Mouse (Mus musculus): ENCODE data around the gene Irak3.
"Not testable (repeated sequence)": the region's sequence is repeated elsewhere in the genome, so short reads cannot be mapped to it uniquely, and the experiment has no call there.

Gene Irak3

DNA sequence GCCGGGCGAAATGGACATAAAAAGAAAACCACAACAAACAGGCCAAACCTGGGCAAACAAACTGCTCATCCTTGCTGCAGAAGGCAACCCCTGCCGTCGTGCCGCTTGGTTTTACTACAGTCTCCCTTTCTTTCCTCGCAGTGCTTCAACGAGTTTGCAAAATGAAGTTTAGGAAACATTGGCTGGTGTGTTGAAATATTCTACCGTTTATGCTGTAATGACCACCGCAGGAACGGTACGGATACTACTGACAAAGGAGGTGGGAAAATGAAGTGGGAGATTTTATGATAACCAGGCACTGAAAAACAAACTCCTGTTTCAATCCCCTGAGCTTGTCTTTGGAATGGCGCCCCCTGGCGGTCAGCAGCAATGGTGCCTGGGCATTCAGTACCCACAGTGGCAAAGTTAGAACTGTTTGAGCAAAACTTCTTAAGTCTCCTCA, at the start of gene Irak3:
Irak3 (minus strand) TSS at position 170 of the 442 bp plus-strand sequence.
- DNase-seq, result peak; percentile 70 to 74

DNA sequence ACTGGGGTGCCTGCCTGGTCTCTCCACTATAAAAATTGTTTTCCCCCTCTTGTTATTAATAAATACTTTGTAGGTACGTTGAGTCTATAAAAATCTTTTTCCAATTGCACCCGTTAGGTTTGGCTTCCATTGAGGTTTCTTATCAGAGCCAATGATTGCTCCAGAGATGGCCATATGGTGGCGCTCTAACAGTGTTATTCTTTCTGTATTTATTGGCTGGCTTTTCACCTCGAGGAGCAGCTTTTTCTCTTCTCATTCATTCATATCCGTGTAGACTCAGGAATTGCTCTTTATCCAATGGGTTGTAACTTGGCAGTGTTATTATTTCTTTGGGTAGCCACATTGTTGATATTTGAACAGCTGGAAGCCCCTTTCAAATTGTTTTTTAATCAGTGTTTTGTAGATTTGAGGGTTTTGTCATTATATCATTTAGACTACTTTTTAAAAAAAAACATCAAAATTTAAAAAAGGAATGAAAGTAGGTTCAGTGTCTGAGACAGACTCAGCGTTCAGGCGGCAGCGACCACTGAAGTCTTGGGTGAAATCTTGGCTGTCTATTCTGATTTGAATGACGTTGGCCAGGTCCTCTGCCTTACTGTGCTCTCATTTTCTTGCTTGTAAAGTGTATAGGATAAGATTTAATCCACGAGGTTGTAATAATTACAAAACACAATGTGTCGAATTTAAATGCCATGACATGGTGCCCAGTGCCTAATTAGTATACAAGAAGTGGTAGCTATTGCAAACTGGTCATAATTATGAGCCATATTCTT, 49.2 kb upstream of the Irak3 start:
- no peak for DNase-seq

DNA sequence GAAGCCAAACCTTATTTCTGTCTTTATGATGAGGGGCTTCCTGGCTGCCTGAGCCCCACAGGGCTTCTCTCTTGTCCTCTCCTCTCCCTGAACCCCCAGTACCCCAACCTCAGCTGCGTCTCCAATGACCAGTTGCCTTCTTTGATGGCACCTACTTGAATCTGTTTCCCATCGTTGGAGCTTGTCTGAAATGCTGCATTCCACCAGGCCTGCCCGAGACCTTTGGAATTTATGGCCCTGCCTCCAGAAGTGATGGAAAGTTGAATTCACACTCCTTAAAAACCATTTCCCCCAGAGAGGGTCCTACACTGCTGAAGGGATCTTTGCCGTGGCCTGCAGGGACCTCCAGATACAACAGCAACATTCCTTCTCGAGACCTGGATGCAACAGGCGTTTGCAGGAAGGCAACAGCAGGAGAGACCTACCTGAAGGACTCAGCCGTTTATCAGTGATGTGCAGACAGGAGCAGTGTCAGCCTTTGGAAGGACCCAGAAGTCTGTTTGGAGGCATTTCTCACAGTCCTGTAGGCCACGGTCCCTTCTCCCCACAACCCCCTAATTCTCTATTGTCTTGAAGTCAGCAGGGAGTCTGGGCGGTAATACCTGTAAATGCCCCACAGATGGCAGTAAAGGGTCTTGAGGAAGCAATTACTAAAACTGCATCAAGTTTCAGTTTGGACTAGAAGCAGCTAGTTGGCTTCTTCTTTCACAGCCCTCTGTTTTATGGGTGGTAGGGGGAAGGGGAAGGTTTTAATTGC, 45.2 kb upstream of the Irak3 start:
- peak in 1 of 2 experiments; percentile 12 for DNase-seq

DNA sequence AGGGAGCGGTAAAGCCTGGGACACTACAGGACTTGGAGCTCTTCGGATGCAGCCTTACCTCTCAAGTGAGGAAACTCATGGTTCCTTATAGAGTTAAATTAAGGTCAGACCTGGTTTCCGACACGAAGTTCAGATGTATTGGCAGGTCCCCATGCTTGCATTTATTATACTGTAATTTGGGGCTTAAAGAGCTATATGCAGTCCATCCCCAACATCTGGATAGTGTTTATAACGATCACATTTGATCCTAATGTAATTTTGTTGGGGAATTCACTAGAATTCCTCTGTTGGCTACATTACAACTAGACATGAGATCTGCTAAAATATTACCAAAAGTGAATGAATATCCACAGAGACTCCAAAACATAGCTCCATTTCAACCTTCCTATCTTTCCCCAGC, 43.8 kb upstream of the Irak3 start:
- no peak for DNase-seq

DNA sequence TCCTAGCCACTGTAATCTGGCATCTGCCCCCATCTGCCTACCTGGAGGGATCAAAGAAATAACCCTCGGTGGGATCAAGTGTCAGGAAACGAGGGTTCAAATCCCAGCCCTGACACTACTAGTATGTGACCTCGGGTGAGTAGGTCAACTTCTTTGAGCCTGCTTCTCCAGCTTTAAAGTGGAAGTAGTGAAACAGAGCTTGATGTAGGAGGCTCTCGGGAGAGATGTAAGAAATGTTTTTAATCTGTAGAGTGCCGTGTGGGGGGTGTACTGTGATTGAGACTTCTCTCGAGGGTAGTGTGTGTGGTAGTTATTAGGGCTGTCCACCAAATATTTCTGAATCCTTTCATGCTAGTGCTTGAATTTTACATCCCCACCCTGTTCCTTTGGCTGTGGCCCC, 40.5 kb upstream of the Irak3 start:
- DNase-seq, result no peak

DNA sequence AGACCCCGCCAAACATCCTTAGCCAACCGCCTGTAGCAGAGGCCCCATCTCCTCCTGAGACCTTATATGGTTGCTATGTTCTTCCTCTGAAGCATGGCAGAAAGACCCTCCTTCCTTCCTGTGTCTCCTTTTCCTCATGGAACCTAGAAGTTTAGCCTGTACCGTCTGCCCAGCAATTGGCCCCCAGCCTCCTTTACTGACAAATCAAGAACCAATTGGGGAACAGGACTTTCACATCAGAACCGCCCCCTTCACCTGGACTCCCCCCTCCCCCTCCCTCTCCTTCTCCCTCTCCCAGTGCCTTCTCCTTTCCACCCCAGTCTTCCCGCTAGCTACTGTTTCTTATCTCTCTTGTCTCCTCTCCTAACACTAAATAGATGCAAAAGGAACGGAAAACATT, 37.5 kb upstream of the Irak3 start:
- DNase-seq, result no peak

DNA sequence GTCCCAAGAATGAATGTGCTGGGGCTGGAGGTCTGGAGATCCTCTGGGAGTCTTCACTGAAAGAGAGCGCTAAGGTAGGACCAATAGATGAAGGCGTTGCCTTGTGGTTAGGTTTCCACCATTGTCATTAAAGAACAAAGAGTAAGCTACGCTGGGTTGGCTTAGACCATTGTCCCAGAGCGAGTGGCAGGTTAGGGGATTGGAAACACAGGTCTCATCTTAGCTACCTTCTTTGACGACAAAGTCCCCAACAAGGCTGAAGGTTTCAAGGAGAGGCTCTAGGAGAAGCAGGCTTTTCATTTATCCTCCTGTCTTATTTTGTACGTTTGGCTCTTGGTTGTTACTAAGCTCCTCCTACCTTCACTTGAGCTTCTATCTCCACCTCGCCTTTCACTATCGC, 36.3 kb upstream of the Irak3 start:
- no peak for DNase-seq

DNA sequence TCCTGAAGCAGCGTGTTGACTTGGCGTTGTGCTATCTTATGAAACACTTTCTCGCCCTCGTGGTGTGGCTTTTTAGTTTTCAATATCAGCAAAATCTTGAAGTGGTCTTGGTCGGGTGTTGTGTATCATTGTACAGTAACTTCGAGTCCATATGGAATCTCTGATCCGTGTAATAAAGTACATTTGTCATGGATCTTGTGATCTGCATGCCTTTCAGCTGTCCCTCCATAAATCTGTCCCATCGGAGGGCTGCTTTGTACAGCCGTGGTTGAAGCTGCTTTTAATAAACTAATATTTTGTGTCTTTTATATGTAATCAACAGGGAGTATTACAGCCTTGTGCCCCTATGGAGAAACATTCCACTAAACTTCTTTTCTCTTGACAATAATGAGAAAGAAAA, 34.9 kb upstream of the Irak3 start:
- DNase-seq, result no peak

DNA sequence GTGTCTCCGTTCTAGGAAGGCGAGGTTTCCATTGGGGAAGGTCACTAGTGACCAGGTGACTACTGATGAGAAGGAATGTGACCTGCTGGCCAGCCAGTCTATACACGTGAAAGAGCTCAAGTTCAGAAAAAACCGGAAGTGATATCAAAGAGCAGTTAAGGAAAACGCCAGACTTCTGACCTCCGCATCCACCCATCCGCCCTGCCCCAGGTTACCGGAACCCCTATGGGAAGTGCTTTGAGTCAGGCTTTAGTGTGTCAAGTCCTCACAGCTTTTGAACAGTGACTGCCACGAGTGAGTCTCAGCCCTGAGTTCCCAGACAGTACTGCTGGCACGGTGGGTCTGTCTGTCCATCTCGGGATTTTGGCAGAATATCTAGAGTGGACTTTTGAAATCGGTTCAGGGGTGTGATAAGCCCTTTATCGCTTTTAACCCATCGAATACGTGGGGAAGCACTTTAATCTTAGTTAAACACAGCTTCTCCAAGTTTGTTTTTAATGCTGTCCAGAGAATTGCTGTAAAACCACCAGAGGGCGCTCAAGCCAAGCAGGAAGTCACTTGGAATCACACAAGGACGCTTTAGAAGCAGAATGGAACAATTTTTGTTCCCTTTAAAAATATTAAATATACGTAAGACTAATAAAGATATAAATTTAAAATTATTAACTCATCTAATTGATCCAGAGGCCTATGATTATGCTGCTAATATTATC, 31.9 kb upstream of the Irak3 start:
- DNase-seq, result peak; percentile 36 to 43

DNA sequence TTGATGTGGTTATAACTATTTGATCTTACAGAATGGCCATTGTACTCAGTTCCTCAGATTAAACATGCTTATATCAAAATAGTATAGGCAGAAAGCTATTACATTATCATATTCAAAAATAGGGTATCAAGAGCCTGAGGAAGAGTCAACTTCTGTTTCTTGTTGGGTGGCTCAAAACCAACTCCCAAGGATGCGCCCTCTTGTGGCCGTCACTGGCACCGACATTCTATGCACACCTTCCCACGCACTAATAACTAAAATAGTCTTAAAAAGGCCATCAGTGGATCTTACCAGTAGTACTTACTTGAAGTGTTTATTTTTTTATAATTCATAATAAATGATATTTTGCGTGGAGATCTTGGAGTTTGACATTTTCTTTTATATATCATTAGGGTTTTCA, 29.8 kb upstream of the Irak3 start:
- DNase-seq, result peak; percentile 35 to 49

DNA sequence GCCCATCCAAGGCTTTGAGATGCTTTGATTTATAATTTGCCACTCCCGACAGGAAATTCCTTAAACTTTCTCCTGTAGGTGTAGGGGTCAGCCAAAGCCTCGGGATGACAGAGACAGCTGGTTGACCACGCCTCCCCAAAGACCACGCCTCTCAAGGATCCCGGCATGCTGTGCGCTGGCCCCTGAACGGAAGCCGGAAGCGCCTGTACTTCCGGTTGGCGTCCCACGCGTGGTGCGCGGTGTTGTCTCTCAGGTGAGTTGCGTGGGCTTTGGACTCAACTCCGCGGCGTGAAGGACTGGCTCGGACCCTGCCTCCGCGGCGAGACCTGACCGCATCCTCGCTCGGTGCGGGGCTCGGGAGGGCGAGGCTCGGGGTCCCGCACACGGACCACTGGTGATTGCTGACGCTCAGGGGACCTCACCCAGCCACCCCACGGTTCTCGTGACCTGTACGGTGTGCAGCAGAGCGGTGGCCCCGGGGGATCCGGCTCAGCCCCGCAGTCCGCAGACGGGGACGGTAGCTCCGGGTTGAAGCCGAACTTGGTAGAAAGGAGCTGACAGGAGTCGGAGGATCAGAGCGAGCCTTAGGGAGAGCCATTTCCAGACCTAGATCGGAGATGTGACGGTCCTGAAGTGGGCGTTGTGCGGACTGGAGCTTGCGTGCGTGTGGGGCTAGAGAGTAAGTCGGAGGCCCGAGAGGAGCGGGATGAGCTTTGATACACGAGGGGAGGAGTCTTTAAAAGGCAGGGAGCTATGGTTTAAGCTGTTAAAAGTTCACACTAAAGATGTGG, 25.1 kb upstream of the Irak3 start, which contains the start of gene Llph:
Llph (plus strand) TSS at position 200 of the 791 bp plus-strand sequence.
- peak; percentile 79 to 83 for DNase-seq

DNA sequence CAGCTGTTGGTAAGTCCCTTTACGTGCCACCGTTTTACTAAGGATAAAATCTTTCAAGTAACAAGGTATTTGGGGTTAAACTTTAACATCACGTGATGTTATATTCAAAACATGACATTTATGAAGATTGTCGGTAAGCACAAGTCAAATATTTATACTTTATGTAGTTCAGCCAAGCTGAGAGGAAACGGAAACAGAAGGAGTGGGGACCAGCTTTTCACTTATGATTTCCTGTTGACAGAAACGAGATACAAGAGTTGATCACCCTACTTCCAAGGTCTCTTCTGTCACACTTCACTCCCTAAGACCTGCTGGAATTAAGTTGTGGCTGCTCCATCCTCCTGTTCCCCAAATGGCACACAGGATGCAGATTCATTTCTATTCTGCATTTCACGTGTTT, 18.8 kb upstream of the Irak3 start:
- no peak for DNase-seq

DNA sequence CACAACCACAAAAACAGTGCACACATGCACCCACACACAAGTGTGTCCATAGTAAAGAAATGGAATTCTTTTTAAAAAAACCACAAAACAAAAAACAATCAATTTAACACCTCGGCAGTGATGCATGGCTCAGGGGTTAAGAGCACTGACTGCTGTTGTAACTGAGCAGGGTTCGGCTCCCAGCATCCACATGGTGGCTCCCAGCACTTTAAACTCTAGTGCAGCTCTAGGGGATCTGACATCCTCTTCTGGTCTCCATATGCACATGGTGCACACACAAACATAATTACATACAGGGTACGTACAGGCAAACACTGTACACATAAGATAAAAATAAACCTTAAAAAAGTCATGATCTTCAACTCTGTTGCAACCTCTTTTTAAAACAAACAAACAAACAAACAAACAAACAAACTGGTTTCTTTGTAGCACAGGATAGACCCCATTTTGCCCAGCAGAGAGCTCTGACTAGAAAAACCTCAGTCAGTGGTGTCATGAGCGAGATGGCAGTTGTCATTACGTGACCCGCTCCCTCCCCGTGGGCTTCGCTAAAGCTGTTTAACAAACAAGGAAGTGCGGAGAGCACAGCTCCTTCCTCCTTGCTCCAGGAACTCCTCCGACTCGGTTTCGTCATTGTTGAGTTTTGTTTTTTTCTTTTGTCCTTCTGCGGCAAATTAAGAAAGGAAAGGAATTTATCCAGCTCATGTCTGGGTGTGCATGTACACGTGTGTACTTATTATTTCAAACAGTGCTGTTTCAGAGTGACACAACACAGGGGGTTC, 17.8 kb upstream of the Irak3 start:
- DNase-seq, result no peak

DNA sequence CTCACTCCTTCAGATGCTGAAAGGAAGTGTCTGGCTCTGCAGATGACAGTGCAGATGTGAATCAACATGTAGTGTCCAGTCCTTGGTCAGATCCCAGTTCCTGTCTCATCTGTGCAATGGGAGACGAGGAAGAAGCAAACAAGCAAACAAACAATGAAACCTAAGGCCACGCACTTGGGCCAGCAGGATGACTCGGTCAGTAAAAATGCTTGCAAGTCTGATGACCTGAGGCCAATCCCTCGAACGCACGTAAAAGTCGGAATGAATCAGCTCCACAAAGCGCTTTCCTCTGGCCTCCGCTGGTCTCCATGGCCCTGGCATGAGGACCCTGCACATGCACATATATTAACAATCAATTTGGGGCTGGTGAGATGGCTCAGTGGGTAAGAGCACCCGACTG, 17.1 kb upstream of the Irak3 start:
- DNase-seq, result no peak

DNA sequence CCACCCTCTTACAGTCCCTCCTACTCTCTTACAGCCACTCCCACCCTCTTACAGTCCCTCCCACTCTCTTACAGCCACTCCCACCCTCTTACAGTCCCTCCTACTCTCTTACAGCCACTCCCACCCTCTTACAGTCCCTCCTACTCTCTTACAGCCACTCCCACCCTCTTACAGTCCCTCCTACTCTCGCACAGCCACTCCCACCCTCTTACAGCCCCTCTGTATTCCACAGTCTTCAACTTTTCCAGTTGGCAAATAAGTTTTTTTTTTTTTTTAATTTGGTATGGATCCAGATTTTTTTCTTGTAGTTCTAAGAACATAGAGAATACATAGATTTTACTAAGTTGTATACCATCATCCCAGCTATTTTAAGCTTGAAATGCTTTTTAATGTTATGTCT, 15.2 kb upstream of the Irak3 start:
- not testable (repeated sequence) for DNase-seq

DNA sequence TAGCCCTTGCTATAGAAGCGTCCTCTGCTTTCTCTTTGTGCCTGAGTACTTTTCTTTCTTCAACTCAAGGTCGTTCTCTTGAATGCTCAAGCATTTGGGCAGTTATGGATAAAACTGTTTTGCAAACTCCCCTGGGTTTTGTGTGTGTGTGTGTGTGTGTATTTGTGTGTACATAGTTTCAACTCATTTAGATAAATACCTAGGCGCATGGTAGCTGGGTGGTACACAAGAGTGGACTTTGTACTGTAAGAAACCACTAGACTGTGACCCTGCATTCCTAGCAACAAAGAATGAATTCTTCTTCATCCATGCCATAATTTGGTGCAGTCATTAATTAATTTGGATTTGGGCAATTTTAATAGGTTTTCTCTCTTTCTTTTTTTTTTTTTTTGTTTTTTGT, 8.2 kb upstream of the Irak3 start:
- no peak for DNase-seq

DNA sequence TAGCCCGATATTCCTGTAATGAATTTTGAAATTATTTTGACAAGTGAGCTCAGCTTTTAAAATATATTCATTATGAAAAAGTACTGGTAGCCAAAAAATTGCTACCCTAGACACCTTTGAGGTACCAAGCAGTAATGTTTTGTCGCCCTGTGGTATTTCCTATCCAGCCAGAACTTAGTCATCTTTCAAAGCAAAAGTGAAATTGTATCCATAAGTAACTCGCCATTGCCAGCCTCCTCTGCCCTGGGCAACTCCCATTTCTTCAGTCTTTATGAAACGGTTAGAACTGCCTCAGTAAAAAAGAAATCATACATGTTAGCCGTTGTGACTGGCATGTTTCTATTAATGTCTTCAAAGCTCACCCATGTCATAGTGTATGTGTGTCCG, 7.6 kb upstream of the Irak3 start:
- DNase-seq, result no peak

DNA sequence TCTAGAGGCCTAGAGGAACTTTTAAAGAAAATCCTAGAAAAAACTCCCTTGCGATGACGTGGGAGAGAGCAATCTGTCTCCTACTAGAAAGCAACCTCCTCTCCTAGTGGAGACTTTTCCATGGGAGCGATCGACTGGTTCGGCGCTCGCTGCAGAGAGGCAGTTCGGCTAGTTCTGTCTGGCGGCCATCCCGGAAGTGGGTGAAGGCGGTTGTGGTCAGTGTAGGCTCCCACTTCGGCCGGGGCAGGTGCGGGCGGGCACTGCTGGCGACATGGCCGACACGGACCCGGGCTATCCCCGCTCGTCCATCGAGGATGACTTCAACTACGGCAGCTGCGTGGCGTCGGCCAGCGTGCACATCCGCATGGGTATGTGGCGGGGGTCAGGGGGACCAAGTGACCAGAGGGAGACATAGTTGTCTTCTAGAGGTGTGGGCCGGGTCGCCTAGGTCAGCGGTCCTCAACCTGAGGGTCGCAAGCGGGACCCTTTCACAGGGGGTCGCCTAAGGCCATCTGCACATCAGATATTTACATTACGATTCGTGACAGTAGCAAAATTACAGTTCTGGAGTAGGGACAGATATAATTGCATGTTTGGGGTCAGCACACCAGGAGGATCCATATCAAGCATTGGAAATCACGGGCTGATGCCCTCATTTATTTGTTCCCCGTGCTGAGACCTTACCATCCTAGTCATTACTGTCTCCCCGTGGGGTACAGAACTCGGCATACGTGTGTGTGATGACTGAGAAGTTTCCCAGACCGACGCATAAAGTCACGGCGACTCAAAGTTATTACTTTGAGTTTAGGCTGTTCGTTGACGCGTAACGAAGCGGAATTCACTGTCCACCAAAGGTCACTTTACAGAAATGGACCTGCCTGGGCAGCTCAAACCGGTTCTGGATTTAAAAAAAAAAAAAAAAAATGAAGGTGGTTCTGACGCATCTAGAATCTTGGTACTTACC, 6.9 kb upstream of the Irak3 start:
- peak; percentile 88 to 89 for DNase-seq

DNA sequence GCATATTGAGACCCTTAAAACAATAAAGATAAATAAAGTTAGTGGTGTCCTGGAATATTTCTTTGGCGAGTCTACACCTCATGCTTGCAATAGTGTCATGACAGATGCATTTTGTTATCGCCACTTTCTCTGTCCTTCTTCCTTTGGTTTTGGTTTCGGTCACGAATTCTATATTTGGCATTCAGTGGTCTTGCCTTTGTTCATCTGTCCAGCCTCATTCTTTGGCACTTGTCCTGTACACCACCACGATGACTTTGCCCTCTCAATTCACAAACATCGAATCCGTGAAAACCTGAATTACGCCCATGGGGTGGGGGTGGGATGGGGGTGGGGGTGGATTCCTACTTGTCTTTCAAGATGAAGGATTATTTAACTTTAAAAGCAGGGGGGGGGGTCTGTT, 6.1 kb upstream of the Irak3 start:
- no peak for DNase-seq

DNA sequence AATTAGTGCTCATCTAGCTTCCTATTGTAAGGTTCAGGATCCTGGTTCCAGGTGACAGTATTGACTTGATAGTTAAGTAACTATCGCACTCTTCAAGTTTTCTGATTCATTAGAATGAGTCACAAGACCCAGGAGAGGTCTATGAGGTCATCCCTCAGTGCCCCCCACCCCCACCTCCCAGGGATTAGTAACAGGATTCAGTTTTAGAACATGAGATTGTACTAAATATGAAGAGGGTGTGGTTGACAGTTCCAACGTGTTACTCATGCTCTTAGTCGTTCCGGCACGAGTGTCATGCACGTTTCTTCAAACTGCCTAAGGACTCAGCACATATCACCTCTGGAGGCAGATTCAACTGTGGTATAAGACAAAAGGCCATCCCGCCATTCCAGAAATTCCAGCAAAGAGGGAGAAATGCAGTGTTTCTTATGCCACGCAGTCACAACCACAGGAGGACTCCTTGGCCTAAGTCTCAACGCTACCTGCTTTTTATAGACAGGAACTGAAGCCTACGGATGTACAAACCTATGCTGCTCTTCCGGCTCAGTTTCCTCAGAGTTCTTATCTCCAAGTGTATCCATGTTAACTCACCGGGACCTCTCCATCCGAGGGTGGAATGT, 2.8 kb upstream of the Irak3 start:
- DNase-seq, result no peak

All from cerebellum, postnatal 36 days (tissue).